Mouse (Mus musculus): ENCODE measurements around the gene Snx4. TPM values are rescaled to one million over a fixed set of nuclear protein-coding genes. Genes with fewer than 3 reads are reported as not detected.

Snx4 gene
- polyA plus RNA-seq, 1 experiment from 2014 or later: 81.4 TPM

DNA sequence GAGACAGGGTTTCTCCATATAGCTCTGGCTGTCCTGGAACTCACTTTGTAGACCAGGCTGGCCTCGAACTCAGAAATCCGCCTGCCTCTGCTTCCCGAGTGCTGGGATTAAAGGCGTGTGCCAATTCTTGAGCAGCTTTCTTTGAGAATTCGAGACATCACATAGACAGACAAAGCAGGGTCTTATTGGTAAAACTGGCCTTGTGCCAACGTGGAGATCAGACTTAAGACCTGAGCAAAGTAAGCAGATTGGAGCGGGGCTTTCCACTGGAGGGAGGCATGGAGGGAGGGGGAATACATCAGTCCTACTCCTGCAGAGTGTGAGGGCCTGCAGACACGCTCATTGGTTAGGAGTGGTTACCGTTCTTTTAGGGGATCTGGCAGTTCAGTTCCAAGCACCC, 75.9 kb downstream of the Snx4 start:
- no peaks in the 10 kb centered on the region for H3K36me3 ChIP-seq
- no peak overlapping the region for H3K4me3 ChIP-seq
- no peak overlapping the region for H3K9ac ChIP-seq
- 82% methylated on average over 9 of the region's 9 CpGs for WGBS
- H3K4me1 ChIP-seq: no peaks in the 10 kb centered on the region
- H3K27ac ChIP-seq: no peak overlapping the region
- no peak for ATAC-seq (ENCODE audit: low FRiP score, low read depth)
- H3K9me3 ChIP-seq: no peaks in the 10 kb centered on the region
- no peaks in the 10 kb centered on the region for H3K27me3 ChIP-seq (replicated peaks)
- no peak overlapping the region for H3K4me2 ChIP-seq (replicated peaks)

GRCm38 (mm10) chr16:33333015-33333414, 81.8 kb downstream of the Snx4 start:
- Histone ChIP-seq H3K4me3 (no peak overlapping the region), H3K36me3 (no peaks in the 10 kb centered on the region), H3K4me1 (no peaks in the 10 kb centered on the region), H3K4me2 (replicated peaks) (no peak overlapping the region), H3K27me3 (replicated peaks) (no peaks in the 10 kb centered on the region), H3K9me3 (no peaks in the 10 kb centered on the region), H3K27ac (no peak overlapping the region), H3K9ac (no peak overlapping the region)
- ATAC-seq (ENCODE audit: low FRiP score, low read depth): no peak
- WGBS: 89% methylated on average over 14 of the region's 14 CpGs

GRCm38 (mm10) chr16:33337177-33337576, 85.9 kb downstream of the Snx4 start:
- Histone ChIP-seq H3K27me3 (replicated peaks) (no peaks in the 10 kb centered on the region), H3K36me3 (no peaks in the 10 kb centered on the region), H3K9me3 (no peaks in the 10 kb centered on the region), H3K9ac (no peak overlapping the region), H3K4me3 (no peak overlapping the region), H3K27ac (no peak overlapping the region), H3K4me2 (replicated peaks) (no peak overlapping the region), H3K4me1 (no peaks in the 10 kb centered on the region)
- no peak for ATAC-seq (ENCODE audit: low FRiP score, low read depth)
- 24% methylated on average over 8 of the region's 8 CpGs for WGBS

DNA sequence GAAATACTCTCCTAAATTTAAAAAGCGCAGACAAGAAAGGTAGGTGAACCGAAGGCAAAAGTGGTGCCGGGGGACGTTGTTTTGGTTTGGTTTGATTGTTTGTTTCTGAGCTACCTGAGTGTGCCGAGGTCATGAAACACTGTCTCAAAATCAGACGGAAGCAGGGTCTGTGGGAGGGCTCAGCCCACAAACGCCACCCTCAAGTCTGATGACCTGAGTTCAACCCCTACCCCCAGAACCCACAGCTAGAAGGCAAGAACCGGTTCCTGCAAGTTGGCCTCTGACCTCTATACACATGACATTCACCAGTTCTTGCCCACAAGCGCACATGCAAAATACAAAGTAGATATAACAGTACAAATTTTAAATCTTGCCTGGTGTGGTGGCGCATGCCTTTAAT, 86.4 kb downstream of the Snx4 start:
- no peaks in the 10 kb centered on the region for H3K4me1 ChIP-seq
- no peak overlapping the region for H3K4me2 ChIP-seq (replicated peaks)
- no peak for ATAC-seq (ENCODE audit: low FRiP score, low read depth)
- H3K27ac ChIP-seq: no peak overlapping the region
- WGBS: 84% methylated on average over 10 of the region's 10 CpGs
- no peaks in the 10 kb centered on the region for H3K36me3 ChIP-seq
- no peaks in the 10 kb centered on the region for H3K27me3 ChIP-seq (replicated peaks)
- H3K4me3 ChIP-seq: no peak overlapping the region
- H3K9me3 ChIP-seq: no peaks in the 10 kb centered on the region
- no peak overlapping the region for H3K9ac ChIP-seq

- no peak for ATAC-seq (ENCODE audit: low FRiP score, low read depth)
- WGBS: 63% methylated on average over 4 of the region's 4 CpGs
- Histone ChIP-seq H3K27ac (no peak overlapping the region), H3K27me3 (replicated peaks) (no peaks in the 10 kb centered on the region), H3K36me3 (no peaks in the 10 kb centered on the region), H3K4me1 (no peaks in the 10 kb centered on the region), H3K9me3 (no peaks in the 10 kb centered on the region), H3K4me3 (no peak overlapping the region), H3K9ac (no peak overlapping the region), H3K4me2 (replicated peaks) (no peak overlapping the region)
Observed at GRCm38 (mm10) chr16:33338492-33338891, 87.2 kb downstream of the Snx4 start.

GRCm38 (mm10) chr16:33339476-33339875, 88.2 kb downstream of the Snx4 start:
- H3K4me1 ChIP-seq: no peaks in the 10 kb centered on the region
- no peak overlapping the region for H3K4me2 ChIP-seq (replicated peaks)
- H3K4me3 ChIP-seq: no peak overlapping the region
- no peak overlapping the region for H3K27ac ChIP-seq
- H3K9me3 ChIP-seq: no peaks in the 10 kb centered on the region
- WGBS: 79% methylated on average over 2 of the region's 2 CpGs
- H3K36me3 ChIP-seq: no peaks in the 10 kb centered on the region
- H3K9ac ChIP-seq: no peak overlapping the region
- no peak for ATAC-seq (ENCODE audit: low FRiP score, low read depth)
- no peaks in the 10 kb centered on the region for H3K27me3 ChIP-seq (replicated peaks)

- Histone ChIP-seq H3K4me1 (no peaks in the 10 kb centered on the region), H3K9ac (no peak overlapping the region), H3K4me3 (no peak overlapping the region), H3K9me3 (no peaks in the 10 kb centered on the region), H3K36me3 (no peaks in the 10 kb centered on the region), H3K27ac (no peak overlapping the region), H3K27me3 (replicated peaks) (no peaks in the 10 kb centered on the region), H3K4me2 (replicated peaks) (no peak overlapping the region)
- ATAC-seq (ENCODE audit: low FRiP score, low read depth): no peak
- WGBS: 67% methylated on average over 1 of the region's 1 CpGs
Observed at GRCm38 (mm10) chr16:33342356-33342755, 91.1 kb downstream of the Snx4 start.

- Histone ChIP-seq H3K27me3 (replicated peaks) (no peaks in the 10 kb centered on the region), H3K27ac (no peak overlapping the region), H3K9me3 (no peaks in the 10 kb centered on the region), H3K4me2 (replicated peaks) (no peak overlapping the region), H3K4me1 (no peaks in the 10 kb centered on the region), H3K9ac (no peak overlapping the region), H3K4me3 (no peak overlapping the region), H3K36me3 (no peaks in the 10 kb centered on the region)
- WGBS: 80% methylated on average over 5 of the region's 5 CpGs
- no peak for ATAC-seq (ENCODE audit: low FRiP score, low read depth)
Observed at GRCm38 (mm10) chr16:33343106-33343505, 91.9 kb downstream of the Snx4 start.

DNA sequence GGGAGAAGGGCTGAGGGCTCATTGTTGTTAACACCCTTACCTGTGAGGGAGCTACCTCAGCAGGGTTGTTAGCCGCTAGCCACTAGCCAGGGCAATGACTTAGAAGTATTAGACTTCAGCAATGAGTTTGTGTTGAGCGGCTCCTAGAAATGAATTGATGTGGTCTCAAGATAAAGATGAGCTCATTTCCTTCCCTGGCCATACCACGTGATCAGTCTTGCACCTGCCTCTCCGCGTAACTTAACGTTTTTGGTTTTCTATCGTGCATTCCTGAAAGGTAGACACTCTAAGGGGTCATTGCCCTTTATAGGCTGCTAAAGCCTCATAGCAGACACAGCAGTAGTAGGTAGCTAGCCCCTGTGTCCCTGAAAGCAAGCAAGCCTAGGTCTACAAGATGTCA, 92.4 kb downstream of the Snx4 start:
- no peaks in the 10 kb centered on the region for H3K36me3 ChIP-seq
- H3K4me2 ChIP-seq (replicated peaks): no peak overlapping the region
- no peaks in the 10 kb centered on the region for H3K4me1 ChIP-seq
- 89% methylated on average over 7 of the region's 7 CpGs for WGBS
- H3K9ac ChIP-seq: no peak overlapping the region
- no peaks in the 10 kb centered on the region for H3K27me3 ChIP-seq (replicated peaks)
- H3K27ac ChIP-seq: no peak overlapping the region
- no peak overlapping the region for H3K4me3 ChIP-seq
- no peak for ATAC-seq (ENCODE audit: low FRiP score, low read depth)
- H3K9me3 ChIP-seq: no peaks in the 10 kb centered on the region

- Histone ChIP-seq H3K4me3 (no peak overlapping the region), H3K9me3 (no peaks in the 10 kb centered on the region), H3K36me3 (no peaks in the 10 kb centered on the region), H3K4me1 (no peaks in the 10 kb centered on the region), H3K9ac (no peak overlapping the region), H3K4me2 (replicated peaks) (no peak overlapping the region), H3K27ac (no peak overlapping the region), H3K27me3 (replicated peaks) (no peaks in the 10 kb centered on the region)
- no peak for ATAC-seq (ENCODE audit: low FRiP score, low read depth)
- 57% methylated on average over 9 of the region's 9 CpGs for WGBS
Observed at GRCm38 (mm10) chr16:33344379-33344778, 93.1 kb downstream of the Snx4 start.

GRCm38 (mm10) chr16:33344875-33345274, 93.6 kb downstream of the Snx4 start:
- Histone ChIP-seq H3K4me1 (no peaks in the 10 kb centered on the region), H3K4me2 (replicated peaks) (no peak overlapping the region), H3K27me3 (replicated peaks) (no peaks in the 10 kb centered on the region), H3K27ac (no peak overlapping the region), H3K4me3 (no peak overlapping the region), H3K9me3 (no peaks in the 10 kb centered on the region), H3K9ac (no peak overlapping the region), H3K36me3 (no peaks in the 10 kb centered on the region)
- 86% methylated on average over 4 of the region's 4 CpGs for WGBS
- no peak for ATAC-seq (ENCODE audit: low FRiP score, low read depth)

DNA sequence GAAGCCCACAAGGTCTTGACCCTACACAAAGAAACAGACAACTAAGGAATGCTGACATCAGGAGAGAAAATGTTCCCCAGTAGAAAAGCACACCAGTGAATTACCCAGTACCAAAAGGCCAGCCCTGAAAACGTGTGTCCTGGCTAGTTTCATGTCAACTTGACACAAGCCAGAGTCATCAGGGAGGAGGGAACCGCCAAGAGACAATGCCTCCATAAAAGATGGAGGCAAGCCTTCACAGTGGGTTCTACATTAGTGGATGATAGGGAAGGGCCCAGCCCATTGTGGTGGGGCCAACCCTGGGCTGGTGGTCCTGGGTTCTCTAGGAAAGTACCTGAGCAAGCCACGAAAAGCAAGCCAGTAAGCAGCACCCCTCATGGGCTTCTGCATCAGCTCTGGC, 95.1 kb downstream of the Snx4 start:
- Histone ChIP-seq H3K4me3 (no peak overlapping the region), H3K27ac (no peak overlapping the region), H3K4me2 (replicated peaks) (no peak overlapping the region), H3K4me1 (no peaks in the 10 kb centered on the region), H3K9ac (no peak overlapping the region), H3K36me3 (no peaks in the 10 kb centered on the region), H3K27me3 (replicated peaks) (no peaks in the 10 kb centered on the region), H3K9me3 (no peaks in the 10 kb centered on the region)
- 43% methylated on average over 3 of the region's 3 CpGs for WGBS
- ATAC-seq (ENCODE audit: low FRiP score, low read depth): no peak

GRCm38 (mm10) chr16:33347134-33347533, 95.9 kb downstream of the Snx4 start:
- Histone ChIP-seq H3K4me1 (no peaks in the 10 kb centered on the region), H3K9me3 (no peaks in the 10 kb centered on the region), H3K36me3 (no peaks in the 10 kb centered on the region), H3K4me3 (no peak overlapping the region), H3K9ac (no peak overlapping the region), H3K4me2 (replicated peaks) (no peak overlapping the region), H3K27me3 (replicated peaks) (no peaks in the 10 kb centered on the region), H3K27ac (no peak overlapping the region)
- no peak for ATAC-seq (ENCODE audit: low FRiP score, low read depth)
- 68% methylated on average over 5 of the region's 5 CpGs for WGBS
